Mouse (Mus musculus) small intestine, adult 2 months (tissue): ENCODE data around the gene Canx. TPM values are rescaled to one million over a fixed set of nuclear protein-coding genes. Genes with fewer than 3 reads are reported as not detected.

Experiments
- H3K27ac ChIP-seq: fragments of 200-500 bp; 2 replicates; pipeline ENCODE4 v1.5.1; 2012; ENCODE audit warnings: low read depth, low read length, control low read depth, inconsistent platforms; ENCODE audit not compliant: insufficient read depth
- H3K27me3 ChIP-seq: fragments of 200-500 bp; 2 replicates; pipeline ENCODE4 v1.6.1; 2012; ENCODE audit warnings: mild to moderate bottlenecking, moderate library complexity, low read length, inconsistent platforms; ENCODE audit not compliant: control insufficient read depth, insufficient read depth
- H3K36me3 ChIP-seq: fragments of 200-500 bp; 2 replicates; pipeline ENCODE4 v1.6.1; 2012; ENCODE audit warnings: mild to moderate bottlenecking, low read length, control low read depth, inconsistent platforms; ENCODE audit not compliant: control insufficient read depth, insufficient read depth
- H3K4me1 ChIP-seq: fragments of 200-500 bp; 2 replicates; pipeline ENCODE4 v1.6.1; 2012; ENCODE audit warnings: low read length, inconsistent platforms, mixed read lengths; ENCODE audit not compliant: control insufficient read depth, insufficient read depth, insufficient read length
- H3K4me3 ChIP-seq: fragments of 200-500 bp; 2 replicates; pipeline ENCODE4 v1.5.1; 2012; ENCODE audit warnings: low read depth, mild to moderate bottlenecking, control low read depth, inconsistent platforms, low read length, moderate library complexity
- CTCF ChIP-seq: fragments of 200-500 bp; IDR thresholded peaks from 2 replicates; pipeline ENCODE4 v1.5.1; 2012; ENCODE audit warnings: low read depth, mild to moderate bottlenecking, control low read depth, inconsistent platforms, low read length, moderate library complexity, mixed read lengths; ENCODE audit not compliant: insufficient replicate concordance, insufficient read length; ENCODE audit errors: extremely low read depth
- POLR2A ChIP-seq: fragments of 200-500 bp; IDR thresholded peaks from 2 replicates; pipeline ENCODE4 v1.6.1; 2012; ENCODE audit warnings: low read depth, mild to moderate bottlenecking, control low read depth, inconsistent platforms, low read length, moderate library complexity
- WGBS: fragments of 180-500 bp; shearing (Covaris S2); methylation state at CpG from one replicate; pipeline ENCODE4 v1.1.7; 2018; 5-methylcytosine and 5-hydroxymethylcytosine counted together
- polyA plus RNA-seq: library from polyadenylated mRNA; depleted of rRNA; stranded (reverse); fragments of >200 nt; gene quantifications from 2 replicates; pipeline ENCODE4 v1.2.3, GENCODE M21; 2012

The Canx gene
- polyA plus RNA-seq, 1 experiment, result 31.9 TPM

GRCm38 (mm10) chr11:50277025-50277424 is 48.4 kb downstream of the Canx start:
- H3K4me3 ChIP-seq, result no peak overlapping the region
- TF ChIP-seq POLR2A, result no peak
- no peak for TF ChIP-seq CTCF

GRCm38 (mm10) chr11:50275568-50276151 is 49.8 kb downstream of the Canx start:
- Histone ChIP-seq H3K4me3 (no peak overlapping the region), H3K36me3 (no peaks in the 10 kb centered on the region), H3K4me1 (peaks cover 3% of the 10 kb centered on the region; the same call in 1 of the 2 replicates), H3K27me3 (no peaks in the 10 kb centered on the region), H3K27ac (no peak overlapping the region)
- TF ChIP-seq CTCF, result no peak
- TF ChIP-seq POLR2A, result no peak
- WGBS, result 60% methylated on average over 5 of the region's 5 CpGs

More at GRCm38 (mm10) chr11:50277025-50277424, 48.4 kb downstream of the Canx start:
- H3K4me1 ChIP-seq, result peaks cover 3% of the 10 kb centered on the region; the same call in 1 of the 2 replicates
- H3K27ac ChIP-seq, result no peak overlapping the region
- H3K27me3 ChIP-seq, result no peaks in the 10 kb centered on the region
- 0 out of 2 replicates have a peak, but pooled peaks cover 2% of the 10 kb centered on the region for H3K36me3 ChIP-seq

GRCm38 (mm10) chr11:50275077-50275476 is 50.4 kb downstream of the Canx start:
- no peak for TF ChIP-seq CTCF
- TF ChIP-seq POLR2A, result no peak
- H3K27me3 ChIP-seq, result no peaks in the 10 kb centered on the region
- WGBS, result 57% methylated on average over 2 of the region's 2 CpGs
- H3K27ac ChIP-seq, result no peak overlapping the region
- H3K4me3 ChIP-seq, result no peak overlapping the region
- H3K36me3 ChIP-seq, result no peaks in the 10 kb centered on the region
- H3K4me1 ChIP-seq, result peaks cover 3% of the 10 kb centered on the region; the same call in 1 of the 2 replicates

- peaks cover 3% of the 10 kb centered on the region; the same call in 1 of the 2 replicates for H3K4me1 ChIP-seq
- 88% methylated on average over 2 of the region's 2 CpGs for WGBS
- H3K4me3 ChIP-seq, result no peak overlapping the region
- no peak overlapping the region for H3K27ac ChIP-seq
- TF ChIP-seq CTCF, result no peak
- H3K27me3 ChIP-seq, result no peaks in the 10 kb centered on the region
- no peaks in the 10 kb centered on the region for H3K36me3 ChIP-seq
These were observed 52.7 kb downstream of the Canx start for GRCm38 (mm10) chr11:50272819-50273218.

GRCm38 (mm10) chr11:50269885-50270284 is 55.6 kb downstream of the Canx start:
- no peak overlapping the region for H3K4me3 ChIP-seq
- no peak overlapping the region for H3K27ac ChIP-seq
- TF ChIP-seq CTCF (no peak), POLR2A (no peak)
- H3K27me3 ChIP-seq, result no peaks in the 10 kb centered on the region
- H3K4me1 ChIP-seq, result no peaks in the 10 kb centered on the region; the same call in 1 of the 2 replicates
- WGBS, result 87% methylated on average over 1 of the region's 1 CpGs
- H3K36me3 ChIP-seq, result peaks cover 17% of the 10 kb centered on the region

- H3K4me1 ChIP-seq, result no peaks in the 10 kb centered on the region; the same call in 1 of the 2 replicates
- no peaks in the 10 kb centered on the region for H3K27me3 ChIP-seq
- no peak overlapping the region for H3K4me3 ChIP-seq
- peak; percentile 27; the same call in 1 of the 2 replicates for TF ChIP-seq CTCF
- no peak for TF ChIP-seq POLR2A
- no peak overlapping the region for H3K27ac ChIP-seq
- WGBS, result 83% methylated on average over 2 of the region's 2 CpGs
- H3K36me3 ChIP-seq, result peaks cover 20% of the 10 kb centered on the region
These were observed 56.3 kb downstream of the Canx start for GRCm38 (mm10) chr11:50269163-50269562.

- 90% methylated on average over 3 of the region's 3 CpGs for WGBS
These were observed 58.5 kb downstream of the Canx start for GRCm38 (mm10) chr11:50266997-50267396.

GRCm38 (mm10) chr11:50265931-50266330 is 59.5 kb downstream of the Canx start:
- H3K4me3 ChIP-seq, result no peak overlapping the region
- no peaks in the 10 kb centered on the region; the same call in 1 of the 2 replicates for H3K4me1 ChIP-seq
- no peak overlapping the region for H3K27ac ChIP-seq
- TF ChIP-seq POLR2A, result no peak
- TF ChIP-seq CTCF, result no peak
- peaks cover 38% of the 10 kb centered on the region for H3K36me3 ChIP-seq
- H3K27me3 ChIP-seq, result no peaks in the 10 kb centered on the region
- WGBS, result 54% methylated on average over 8 of the region's 8 CpGs

More at GRCm38 (mm10) chr11:50266997-50267396, 58.5 kb downstream of the Canx start:
- Histone ChIP-seq H3K27ac (no peak overlapping the region), H3K27me3 (no peaks in the 10 kb centered on the region), H3K4me3 (no peak overlapping the region), H3K36me3 (peaks cover 31% of the 10 kb centered on the region), H3K4me1 (no peaks in the 10 kb centered on the region; the same call in 1 of the 2 replicates)
- TF ChIP-seq CTCF, result no peak
